Mouse (Mus musculus): Measurements from ENCODE around the gene Ldhb. TPM values are rescaled to one million over a fixed set of nuclear protein-coding genes. Genes with fewer than 3 reads are reported as not detected.
"Not testable (repeated sequence)": the region's sequence is repeated elsewhere in the genome, so short reads cannot be mapped to it uniquely, and the experiment has no call there.

Ldhb gene
- polyA plus RNA-seq, 1 experiment from 2014 or later: 517 TPM

DNA sequence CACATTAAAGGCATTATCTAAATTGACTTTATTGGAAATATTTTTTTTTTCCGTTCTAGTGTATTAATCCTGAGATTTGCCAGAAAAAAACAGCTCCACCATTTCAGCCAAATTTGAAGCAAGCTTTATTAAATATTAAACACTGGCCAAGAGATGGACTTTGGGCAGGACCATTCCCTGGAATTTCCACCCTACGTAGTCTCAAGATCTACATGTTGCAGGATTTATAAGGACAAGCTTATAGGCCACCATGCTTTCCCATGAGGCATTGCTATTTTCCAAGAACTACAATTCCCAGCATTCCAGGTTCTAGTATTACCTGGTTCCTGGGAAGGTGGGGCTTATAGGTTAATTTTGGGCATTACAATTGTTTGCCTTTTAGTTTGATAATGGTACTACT is 24.9 kb upstream of the Ldhb start:
- Histone ChIP-seq H3K9ac (no peak overlapping the region), H3K4me3 (no peak overlapping the region), H3K27me3 (no peaks in the 10 kb centered on the region), H3K27ac (no peak overlapping the region), H3K36me3 (no peaks in the 10 kb centered on the region), H3K9me3 (no peaks in the 10 kb centered on the region), H3K4me1 (replicated peaks) (no peaks in the 10 kb centered on the region), H3K4me2 (no peak overlapping the region)
- ATAC-seq (ENCODE audit: low FRiP score): no peak
- WGBS: 100% methylated on average over 2 of the region's 2 CpGs

DNA sequence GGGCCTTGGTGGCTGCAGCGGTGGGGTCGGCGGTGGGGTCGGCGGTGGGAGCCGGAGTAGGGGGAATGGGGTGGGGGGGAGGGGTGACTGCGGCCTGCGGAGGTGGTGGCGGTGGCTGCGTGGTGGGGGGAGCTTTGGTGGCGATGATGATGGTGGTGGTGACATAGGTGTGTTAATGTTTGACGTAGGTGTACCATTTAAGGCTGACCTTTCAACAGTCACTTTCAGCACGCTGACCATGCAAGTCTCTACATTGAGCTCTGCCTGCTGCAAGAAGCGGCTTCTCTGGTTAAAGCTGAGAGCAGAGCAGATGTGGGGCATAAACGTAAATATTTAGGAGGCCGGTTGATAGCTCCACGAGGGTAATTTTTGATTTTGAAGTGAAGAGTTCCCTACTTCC is 24.4 kb upstream of the Ldhb start:
- Histone ChIP-seq H3K27ac (no peak overlapping the region), H3K9me3 (no peaks in the 10 kb centered on the region), H3K4me1 (replicated peaks) (no peaks in the 10 kb centered on the region), H3K36me3 (no peaks in the 10 kb centered on the region), H3K27me3 (no peaks in the 10 kb centered on the region), H3K9ac (no peak overlapping the region), H3K4me2 (no peak overlapping the region), H3K4me3 (no peak overlapping the region)
- WGBS: 96% methylated on average over 17 of the region's 17 CpGs
- no peak for ATAC-seq (ENCODE audit: low FRiP score)

DNA sequence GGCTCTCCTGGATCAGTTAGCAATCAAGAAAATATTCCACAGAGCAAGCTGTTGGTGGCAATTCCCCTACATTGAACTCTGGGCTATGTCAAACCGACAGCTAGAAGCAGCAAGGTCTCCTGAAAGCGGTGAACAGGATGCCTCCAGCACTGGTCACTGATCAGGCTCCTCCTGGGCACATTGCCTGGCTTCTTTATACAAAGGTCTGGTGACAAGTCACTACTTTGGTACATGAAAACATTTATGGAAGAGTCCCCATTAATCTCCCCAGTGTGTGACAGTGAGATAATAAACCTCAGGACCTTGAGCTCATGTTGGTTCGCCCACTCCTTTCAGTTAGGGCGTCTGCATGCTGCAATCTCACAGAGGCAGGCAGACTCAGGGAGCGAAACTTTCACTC is 22.6 kb upstream of the Ldhb start:
- Histone ChIP-seq H3K9ac (no peak overlapping the region), H3K27ac (no peak overlapping the region), H3K4me2 (no peak overlapping the region), H3K4me1 (replicated peaks) (no peaks in the 10 kb centered on the region), H3K27me3 (no peaks in the 10 kb centered on the region), H3K36me3 (no peaks in the 10 kb centered on the region), H3K9me3 (no peaks in the 10 kb centered on the region), H3K4me3 (no peak overlapping the region)
- ATAC-seq (ENCODE audit: low FRiP score): no peak
- WGBS: 73% methylated on average over 5 of the region's 5 CpGs

DNA sequence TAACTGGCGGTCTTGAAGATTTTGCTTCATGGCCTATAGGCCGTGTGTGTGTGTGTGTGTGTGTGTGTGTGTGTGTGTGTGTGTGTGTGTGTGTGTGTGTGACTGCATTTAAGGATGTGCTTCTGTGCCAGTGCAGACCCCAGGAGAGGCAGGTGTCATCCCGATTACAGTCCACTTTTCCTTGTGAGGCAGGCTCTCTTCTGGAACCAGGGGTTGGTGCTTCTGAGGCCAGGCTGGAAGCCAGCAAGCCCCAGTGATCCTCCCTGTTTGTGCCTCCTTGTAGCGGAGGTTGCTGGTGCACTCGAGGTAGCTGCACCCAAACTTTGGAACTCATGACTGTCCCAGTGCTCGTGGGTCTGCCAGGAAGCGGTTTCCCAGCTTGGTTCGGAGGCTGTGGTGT is 21.9 kb upstream of the Ldhb start:
- H3K4me3 ChIP-seq: no peak overlapping the region
- H3K4me1 ChIP-seq (replicated peaks): no peaks in the 10 kb centered on the region
- 87% methylated on average over 8 of the region's 8 CpGs for WGBS
- H3K27me3 ChIP-seq: no peaks in the 10 kb centered on the region
- H3K9me3 ChIP-seq: no peaks in the 10 kb centered on the region
- no peak overlapping the region for H3K9ac ChIP-seq
- no peak overlapping the region for H3K4me2 ChIP-seq
- H3K36me3 ChIP-seq: no peaks in the 10 kb centered on the region
- no peak for ATAC-seq (ENCODE audit: low FRiP score)
- H3K27ac ChIP-seq: no peak overlapping the region

DNA sequence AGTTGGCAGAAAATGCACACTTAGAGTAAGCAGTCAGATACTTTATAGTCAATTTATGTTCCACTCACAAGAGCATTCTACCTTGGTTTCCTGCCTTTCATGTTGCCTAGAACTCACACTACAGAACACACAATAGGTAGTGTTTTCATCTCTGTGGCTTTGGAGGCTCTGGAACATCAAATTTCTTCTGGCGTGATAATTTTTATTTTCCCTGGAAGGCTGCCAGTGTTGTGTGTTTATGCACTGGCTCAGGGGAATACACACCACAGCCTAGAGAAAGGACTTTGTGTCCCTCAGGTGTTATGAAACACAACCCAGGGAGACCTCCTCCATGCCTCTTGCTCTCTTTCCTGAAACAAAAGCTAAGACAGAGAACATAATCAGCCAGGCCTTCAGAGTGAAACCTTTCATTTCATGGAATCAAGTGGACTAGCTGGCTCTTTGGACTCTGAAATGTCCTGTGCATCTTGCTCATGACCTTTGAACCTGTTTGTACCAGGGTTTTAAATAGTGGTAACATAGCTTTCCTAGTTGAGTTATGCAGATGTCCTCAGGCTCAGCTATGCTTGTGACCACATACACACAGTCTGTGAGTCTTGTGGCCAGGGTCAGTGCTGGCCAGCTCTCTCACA is 20.3 kb upstream of the Ldhb start:
- no peaks in the 10 kb centered on the region for H3K27me3 ChIP-seq
- H3K4me3 ChIP-seq: no peak overlapping the region
- H3K9ac ChIP-seq: no peak overlapping the region
- H3K36me3 ChIP-seq: no peaks in the 10 kb centered on the region
- no peaks in the 10 kb centered on the region for H3K4me1 ChIP-seq (replicated peaks)
- no peak for ATAC-seq (ENCODE audit: low FRiP score)
- no peaks in the 10 kb centered on the region for H3K9me3 ChIP-seq
- H3K4me2 ChIP-seq: no peak overlapping the region
- 80% methylated on average over 1 of the region's 1 CpGs for WGBS
- H3K27ac ChIP-seq: no peak overlapping the region

DNA sequence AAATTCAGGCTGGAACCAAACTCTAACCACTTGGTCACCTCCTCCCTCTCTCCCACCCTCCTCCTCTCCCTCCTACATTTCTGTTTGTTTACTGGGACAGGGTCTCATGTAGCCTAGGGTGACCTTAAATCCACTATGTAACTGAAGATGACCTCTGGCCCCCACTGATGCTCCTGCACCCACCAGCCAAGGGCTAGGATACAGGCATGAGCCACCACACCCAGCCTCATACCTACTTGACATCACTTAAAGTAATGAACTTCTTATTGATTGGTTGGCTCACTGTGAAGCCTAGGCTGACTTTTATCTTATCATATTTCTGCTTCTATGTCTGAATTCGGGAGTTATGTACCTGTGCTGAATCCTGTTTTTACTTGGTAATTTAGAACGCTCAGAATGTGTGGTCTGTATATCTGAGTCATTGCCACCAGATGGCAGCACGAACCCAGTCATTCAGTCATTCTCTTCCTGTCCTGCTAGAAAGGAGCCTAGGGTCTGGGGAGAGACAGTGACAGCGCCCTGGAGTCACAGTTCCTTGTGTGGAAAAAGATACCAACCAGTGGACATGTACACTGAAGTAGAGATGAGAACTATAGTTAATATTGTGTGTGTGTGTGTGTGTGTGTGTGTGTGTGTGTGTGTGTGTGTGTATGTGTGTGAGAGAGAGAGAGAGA is 17.0 kb upstream of the Ldhb start:
- H3K4me2 ChIP-seq: no peak overlapping the region
- 7% methylated on average over 4 of the region's 4 CpGs for WGBS

DNA sequence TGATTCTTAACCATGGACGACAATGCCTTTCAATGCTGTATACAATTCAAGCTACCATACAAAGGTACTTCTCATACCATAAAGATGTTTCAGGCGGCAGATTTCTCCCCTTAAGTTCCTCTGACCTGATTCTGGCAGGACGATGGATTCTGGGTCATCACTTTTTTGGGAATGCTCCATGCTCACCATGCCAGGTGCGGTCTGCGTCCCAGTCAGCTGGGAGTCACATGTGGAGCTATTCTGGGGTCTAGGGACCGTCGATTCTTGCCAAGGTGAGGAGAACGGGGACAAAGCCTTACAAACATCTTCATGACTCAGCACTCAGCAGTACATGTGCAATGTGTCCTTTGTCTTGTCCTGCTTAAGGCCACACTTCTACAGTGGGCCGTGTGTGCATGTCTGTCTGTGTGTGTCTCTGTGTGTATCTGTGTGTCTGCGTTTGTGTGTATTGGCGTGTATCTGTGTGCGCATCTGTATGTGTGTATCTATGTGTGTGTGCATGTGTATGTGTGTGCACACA is 13.9 kb upstream of the Ldhb start:
- no peaks in the 10 kb centered on the region for H3K4me1 ChIP-seq (replicated peaks)
- 83% methylated on average over 12 of the region's 12 CpGs for WGBS
- H3K9ac ChIP-seq: no peak overlapping the region
- no peak overlapping the region for H3K4me2 ChIP-seq
- no peaks in the 10 kb centered on the region for H3K27me3 ChIP-seq
- no peak overlapping the region for H3K4me3 ChIP-seq
- ATAC-seq (ENCODE audit: low FRiP score): no peak
- H3K27ac ChIP-seq: no peak overlapping the region
- H3K36me3 ChIP-seq: no peaks in the 10 kb centered on the region
- no peaks in the 10 kb centered on the region for H3K9me3 ChIP-seq

More for the DNA sequence above, 17.0 kb upstream of the Ldhb start:
- no peak overlapping the region for H3K27ac ChIP-seq
- no peaks in the 10 kb centered on the region for H3K36me3 ChIP-seq
- H3K4me3 ChIP-seq: no peak overlapping the region
- ATAC-seq (ENCODE audit: low FRiP score): peak; percentile 79
- H3K9me3 ChIP-seq: no peaks in the 10 kb centered on the region
- no peaks in the 10 kb centered on the region for H3K27me3 ChIP-seq
- no peaks in the 10 kb centered on the region for H3K4me1 ChIP-seq (replicated peaks)
- H3K9ac ChIP-seq: no peak overlapping the region

DNA sequence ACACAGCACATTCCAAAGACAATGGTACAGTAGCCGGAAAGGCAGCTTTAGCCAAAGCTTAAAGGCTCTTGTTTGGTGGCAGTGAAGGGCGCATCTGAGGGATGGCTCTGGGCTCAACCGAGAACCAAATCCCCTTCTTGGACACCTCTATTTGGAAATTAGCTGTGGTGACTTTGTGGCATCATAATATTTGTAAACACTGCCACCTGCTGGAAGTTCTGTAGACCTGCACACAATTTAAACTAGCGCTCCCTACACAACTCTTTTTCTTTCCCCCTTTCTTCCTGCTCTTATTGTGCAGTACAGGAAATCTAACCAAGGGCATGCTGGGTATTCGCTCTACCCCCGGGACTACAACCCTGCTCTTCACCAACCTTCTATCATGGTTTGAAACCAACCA is 11.4 kb upstream of the Ldhb start:
- no peak overlapping the region for H3K4me2 ChIP-seq
- no peaks in the 10 kb centered on the region; the same call in 1 of the 2 replicates for H3K4me1 ChIP-seq (replicated peaks)
- H3K4me3 ChIP-seq: no peak overlapping the region
- WGBS: 16% methylated on average over 6 of the region's 6 CpGs
- ATAC-seq (ENCODE audit: low FRiP score): peak; percentile 78; the same call in 1 of the 2 replicates
- H3K9me3 ChIP-seq: no peaks in the 10 kb centered on the region
- peaks cover 3% of the 10 kb centered on the region; the same call in 1 of the 2 replicates for H3K27me3 ChIP-seq
- no peak overlapping the region for H3K9ac ChIP-seq
- H3K27ac ChIP-seq: no peak overlapping the region
- H3K36me3 ChIP-seq: no peaks in the 10 kb centered on the region

DNA sequence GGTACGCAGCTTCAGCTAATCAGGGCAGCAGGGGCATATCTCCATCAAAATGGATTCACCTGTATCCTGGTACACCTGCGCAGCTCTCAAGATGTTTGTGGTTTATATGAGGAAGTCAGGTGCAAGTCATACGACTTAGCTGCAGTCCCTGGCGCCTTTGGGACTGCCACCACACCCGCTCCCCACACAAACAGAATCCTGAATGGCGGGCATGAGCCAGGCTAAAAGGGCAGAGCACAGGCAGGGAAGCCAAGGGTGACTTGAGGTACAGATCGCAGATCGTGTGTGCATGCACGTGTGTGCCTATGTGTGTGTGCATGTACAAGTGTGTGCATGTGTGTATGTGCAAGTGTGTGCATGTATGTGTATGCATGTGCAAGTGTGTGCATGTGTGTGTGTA is 7.6 kb upstream of the Ldhb start:
- H3K4me2 ChIP-seq; H3K27ac ChIP-seq; H3K4me3 ChIP-seq; H3K9ac ChIP-seq; H3K4me1 ChIP-seq (replicated peaks); H3K9me3 ChIP-seq; ATAC-seq (ENCODE audit: low FRiP score); H3K36me3 ChIP-seq: not testable (repeated sequence)
- peaks cover 24% of the 10 kb centered on the region for H3K27me3 ChIP-seq
- WGBS: 78% methylated on average over 9 of the region's 9 CpGs

DNA sequence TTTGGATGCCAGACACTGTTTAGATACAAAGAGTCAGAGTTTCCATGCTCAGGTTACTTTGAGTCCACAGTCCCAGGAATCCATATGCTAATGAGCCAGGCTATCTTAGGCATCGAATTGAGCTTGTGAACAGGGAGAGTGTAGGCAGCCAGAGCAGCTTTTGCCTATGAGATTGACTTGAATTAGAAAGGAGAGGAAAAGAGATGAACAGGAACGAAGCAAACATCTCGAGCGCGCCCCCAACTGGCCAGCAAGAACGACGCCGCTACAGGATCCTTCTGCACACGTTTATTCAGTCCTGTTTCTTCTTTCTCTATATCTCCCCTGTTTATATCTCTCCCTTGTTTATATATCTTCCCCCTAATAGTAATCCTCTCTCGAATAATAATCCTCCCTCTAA is 7.2 kb upstream of the Ldhb start:
- 3% methylated on average over 10 of the region's 10 CpGs for whole genome bisulfite sequencing

DNA sequence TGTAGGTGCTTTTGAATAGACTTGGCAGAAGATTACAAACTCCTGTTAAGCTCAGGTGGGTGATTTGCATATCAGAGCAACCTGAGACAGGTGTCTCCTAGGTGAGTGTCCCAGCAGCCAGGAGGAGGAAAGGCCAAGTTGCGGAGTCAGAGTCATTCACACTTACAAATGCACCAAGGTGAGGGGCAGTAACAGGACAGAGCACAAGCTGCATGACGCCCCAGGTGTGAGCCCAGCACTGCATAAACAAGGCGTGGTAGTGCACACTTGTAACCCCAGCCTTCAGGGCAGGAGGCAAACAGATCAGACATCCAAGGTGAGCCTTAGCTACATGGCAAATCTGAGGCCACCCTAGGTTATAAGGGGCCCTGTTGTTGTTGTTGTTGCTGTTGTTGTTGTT is 5.1 kb upstream of the Ldhb start:
- Histone ChIP-seq H3K4me3 (no peak overlapping the region), H3K9me3 (no peaks in the 10 kb centered on the region), H3K4me1 (replicated peaks) (peaks cover 6% of the 10 kb centered on the region), H3K27me3 (peaks cover 37% of the 10 kb centered on the region), H3K27ac (no peak overlapping the region), H3K9ac (no peak overlapping the region), H3K4me2 (no peak overlapping the region), H3K36me3 (no peaks in the 10 kb centered on the region)
- 68% methylated on average over 3 of the region's 3 CpGs for WGBS
- no peak for ATAC-seq (ENCODE audit: low FRiP score)

More for the DNA sequence above, 7.2 kb upstream of the Ldhb start:
- H3K4me2 ChIP-seq: no peak overlapping the region
- ATAC-seq (ENCODE audit: low FRiP score): no peak; the same call in 1 of the 2 replicates
- no peak overlapping the region for H3K9ac ChIP-seq
- H3K4me1 ChIP-seq (replicated peaks): no peaks in the 10 kb centered on the region; the same call in 1 of the 2 replicates
- H3K4me3 ChIP-seq: no peak overlapping the region
- H3K27ac ChIP-seq: no peak overlapping the region
- no peaks in the 10 kb centered on the region for H3K9me3 ChIP-seq
- no peaks in the 10 kb centered on the region for H3K36me3 ChIP-seq
- peaks cover 24% of the 10 kb centered on the region for H3K27me3 ChIP-seq

DNA sequence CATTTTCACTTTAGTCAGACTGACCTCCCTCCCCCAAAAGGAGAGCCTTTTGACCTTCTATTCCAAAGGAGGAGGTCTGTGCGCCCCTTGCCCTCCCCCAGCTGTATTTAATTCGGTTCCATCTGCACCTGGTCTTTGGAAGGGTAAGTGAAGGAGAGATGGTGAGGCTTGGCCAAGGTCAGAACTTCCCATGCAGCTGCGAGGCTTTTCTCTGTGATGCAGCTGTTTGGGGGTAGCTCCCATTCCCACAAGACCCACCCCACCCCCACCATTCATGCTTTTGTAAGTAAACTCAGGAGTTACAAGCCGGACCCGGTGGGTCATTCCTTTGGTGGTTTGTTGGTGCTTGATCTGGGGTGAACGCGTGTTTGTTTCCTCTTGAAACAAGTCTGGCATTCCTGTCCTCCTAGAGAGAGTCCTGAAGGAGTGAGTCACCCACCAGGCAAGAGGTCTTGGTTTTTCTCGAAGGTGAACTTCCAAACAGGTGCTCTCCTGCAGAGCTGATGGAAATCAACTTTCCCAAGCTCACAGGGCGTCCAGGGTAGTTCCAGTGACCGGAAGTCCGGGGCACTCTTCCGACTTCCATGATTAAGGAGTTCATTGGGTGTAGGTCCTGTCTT is 3.9 kb upstream of the Ldhb start:
- H3K4me3 ChIP-seq: no peak overlapping the region
- H3K27me3 ChIP-seq: peaks cover 37% of the 10 kb centered on the region
- no peak overlapping the region for H3K9ac ChIP-seq
- H3K27ac ChIP-seq: no peak overlapping the region
- WGBS: 25% methylated on average over 12 of the region's 12 CpGs
- no peak for ATAC-seq (ENCODE audit: low FRiP score)
- H3K4me2 ChIP-seq: no peak overlapping the region
- H3K9me3 ChIP-seq: no peaks in the 10 kb centered on the region
- H3K4me1 ChIP-seq (replicated peaks): peaks cover 11% of the 10 kb centered on the region
- H3K36me3 ChIP-seq: no peaks in the 10 kb centered on the region

All from hindbrain, embryonic 13.5 days (tissue).